Mouse (Mus musculus) myocyte (in vitro differentiated cells): ENCODE data around the gene Utp11.

Experiments used
- E2F4 ChIP-seq: IDR thresholded peaks from one replicate; pipeline ENCODE4 v1.6.1; 2011; ENCODE audit warnings: mild to moderate bottlenecking, control low read depth, moderate library complexity; ENCODE audit not compliant: insufficient read depth
- MYOD1 ChIP-seq, 3 experiments: IDR thresholded peaks; one replicate each; pipeline ENCODE4 v1.6.1; 2011; ENCODE audit warnings: control low read depth in 2 of 3, low read depth in 2 of 3, mild to moderate bottlenecking in 2 of 3, moderate library complexity in 1 of 3; ENCODE audit not compliant: insufficient read length in 2 of 3, control insufficient read depth in 1 of 3
- MYOG ChIP-seq, 3 experiments: IDR thresholded peaks; one replicate each; pipeline ENCODE4 v1.6.1; 2011; ENCODE audit warnings: control low read depth in 2 of 3, low read depth in 2 of 3, mild to moderate bottlenecking in 2 of 3; ENCODE audit not compliant: insufficient read length in 2 of 3, control insufficient read depth in 1 of 3, insufficient read depth in 1 of 3
- POLR2A ChIP-seq: IDR thresholded peaks from one replicate; pipeline ENCODE4 v1.6.1; 2011; ENCODE audit warnings: low read depth, mild to moderate bottlenecking, control low read depth, moderate library complexity; ENCODE audit not compliant: insufficient read length
- POLR2AphosphoS2 ChIP-seq: IDR thresholded peaks from one replicate; pipeline ENCODE4 v1.6.1; 2011; ENCODE audit warnings: low read depth, control low read depth; ENCODE audit not compliant: insufficient read length
- TCF12 ChIP-seq: IDR thresholded peaks from one replicate; pipeline ENCODE4 v1.6.1; 2011; ENCODE audit warnings: mild to moderate bottlenecking, control low read depth; ENCODE audit not compliant: poor library complexity, insufficient read depth, severe bottlenecking
- TCF3 ChIP-seq: IDR thresholded peaks from one replicate; pipeline ENCODE4 v1.6.1; 2011; ENCODE audit warnings: low read depth, control low read depth; ENCODE audit not compliant: insufficient read length
- USF1 ChIP-seq: IDR thresholded peaks from one replicate; pipeline ENCODE4 v1.6.1; 2011; ENCODE audit warnings: low read depth, mild to moderate bottlenecking, control low read depth, moderate library complexity

DNA sequence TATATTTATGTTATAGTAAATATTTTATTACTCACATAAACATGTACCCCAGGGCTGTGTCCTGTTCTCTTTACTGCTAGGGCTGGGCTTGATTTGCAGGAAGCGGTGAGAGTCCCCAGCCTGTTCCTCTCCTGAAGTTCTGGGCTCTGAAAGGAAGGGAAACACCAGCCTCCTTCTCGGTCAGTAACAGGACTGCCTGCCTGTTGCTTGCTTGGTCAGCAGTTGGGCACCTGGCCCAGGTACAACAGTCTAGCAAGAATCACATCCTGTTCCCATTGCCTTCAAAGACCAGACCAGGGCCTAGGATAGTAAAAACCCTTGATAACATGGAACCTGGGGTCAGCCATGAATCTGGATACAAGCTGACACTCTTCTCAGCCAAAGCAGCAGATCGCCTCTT, 32.8 kb downstream of the Utp11 start:
- no peak for TF ChIP-seq USF1
- no peak for TF ChIP-seq TCF12
- TF ChIP-seq POLR2A, result no peak
- TF ChIP-seq TCF3, result no peak
- no peak for TF ChIP-seq E2F4
- TF ChIP-seq POLR2AphosphoS2, result no peak
- TF ChIP-seq MYOG (IDR thresholded peaks at IDR 0.05; ENCODE audit: control insufficient read depth in 1 of 3, insufficient read depth in 1 of 3, insufficient read length in 2 of 3, low read depth in 2 of 3), result no peak
- no peak for TF ChIP-seq MYOD1 (IDR thresholded peaks at IDR 0.05; ENCODE audit: control insufficient read depth in 1 of 3, insufficient read length in 2 of 3, low read depth in 2 of 3)
